Mouse (Mus musculus) stomach, embryonic 16.5 days (tissue): ENCODE measurements around the gene Olfr94. TPM values are rescaled to one million over a fixed set of nuclear protein-coding genes. Genes with fewer than 3 reads are reported as not detected.

ENCODE experiments used
- ATAC-seq: fragments of 200-750 bp; cut with Nextera tagmentation; 2 replicates; pipeline ENCODE4 v1.8.0; 2017; ENCODE audit warnings: moderate number of reproducible peaks, moderate TSS enrichment; ENCODE audit not compliant: insufficient read depth, low FRiP score
- H3K27ac ChIP-seq: fragments of 300-500 bp; sonication (generic); 2 replicates; pipeline ENCODE4 v1.5.1; 2014; ENCODE audit warnings: low read length
- H3K27me3 ChIP-seq: fragments of 300-500 bp; sonication (generic); 2 replicates; pipeline ENCODE4 v1.6.1; 2014; ENCODE audit warnings: low read length, control low read depth, mixed read lengths; ENCODE audit not compliant: control insufficient read depth, insufficient read depth
- H3K36me3 ChIP-seq: fragments of 300-500 bp; sonication (generic); 2 replicates; pipeline ENCODE4 v1.6.1; 2014; ENCODE audit warnings: low read length; ENCODE audit not compliant: control insufficient read depth, insufficient read depth
- H3K4me1 ChIP-seq: fragments of 300-500 bp; sonication (generic); 2 replicates; pipeline ENCODE4 v1.6.1; 2014; ENCODE audit warnings: low read length, control low read depth, mixed read lengths; ENCODE audit not compliant: control insufficient read depth, insufficient read depth
- H3K4me2 ChIP-seq: fragments of 300-500 bp; sonication (generic); 2 replicates; pipeline ENCODE4 v1.6.1; 2014; ENCODE audit warnings: low read depth, low read length, mixed read lengths
- H3K4me3 ChIP-seq: fragments of 300-500 bp; sonication (generic); replicated peaks from 2 replicates; pipeline ENCODE4 v1.5.1; 2014; ENCODE audit warnings: mild to moderate bottlenecking, low read length
- H3K9ac ChIP-seq: fragments of 300-500 bp; sonication (generic); 2 replicates; pipeline ENCODE4 v1.6.1; 2014; ENCODE audit warnings: low read length
- H3K9me3 ChIP-seq: fragments of 300-500 bp; sonication (generic); replicated peaks from 2 replicates; pipeline ENCODE4 v1.6.1; 2016; ENCODE audit warnings: low read length, control low read depth; ENCODE audit not compliant: control insufficient read depth
- WGBS: fragments of 180-500 bp; shearing (Covaris S2); extraction: QIAGEN DNeasy Blood & Tissue Kit; methylation state at CpG from one replicate; pipeline ENCODE4 v1.1.7; 2014; 5-methylcytosine and 5-hydroxymethylcytosine counted together
- polyA plus RNA-seq: library from polyadenylated mRNA; unstranded; fragments of >200 nt; fragmentation: Nextera tagmentation; extraction: Ambion mirVana; gene quantifications from 2 replicates; pipeline ENCODE4 v1.2.1, GENCODE M21; 2015

Gene Olfr94
- polyA plus RNA-seq, 1 experiment from 2014 or later, result not detected

- H3K9ac ChIP-seq, result no peak within 1 kb of the TSS
- ATAC-seq, result no peak
- no peak within 1 kb of the TSS for H3K4me3 ChIP-seq
- H3K36me3 ChIP-seq, result no peaks in the 10 kb centered on the region
- 0 out of 2 replicates have a peak, but pooled peaks cover 3% of the 10 kb centered on the region for H3K9me3 ChIP-seq
- no peak within 1 kb of the TSS for H3K27ac ChIP-seq
- H3K27me3 ChIP-seq, result peaks cover 12% of the 10 kb centered on the region
- WGBS, result 73% methylated on average over 3 of the region's 3 CpGs
- no peaks in the 10 kb centered on the region for H3K4me1 ChIP-seq
- H3K4me2 ChIP-seq, result no peak within 1 kb of the TSS
These were observed 12.2 kb upstream of the Olfr94 start, which contains the start of gene Olfr95 for GRCm38 (mm10) chr17:37213018-37213417. Gene Olfr95 (minus strand): TSS chr17:37213118.

- 14% methylated on average over 40 of the region's 40 CpGs for WGBS
- H3K27me3 ChIP-seq, result peaks cover 12% of the 10 kb centered on the region
- no peak for ATAC-seq
- no peak overlapping the region for H3K27ac ChIP-seq
- H3K4me1 ChIP-seq, result no peaks in the 10 kb centered on the region
- H3K4me3 ChIP-seq, result peak overlapping the region; percentile 25
- H3K9me3 ChIP-seq, result no peaks in the 10 kb centered on the region
- H3K36me3 ChIP-seq, result no peaks in the 10 kb centered on the region
- H3K4me2 ChIP-seq, result peak overlapping the region; percentile 38
- H3K9ac ChIP-seq, result no peak overlapping the region
These were observed 10.3 kb upstream of the Olfr94 start for GRCm38 (mm10) chr17:37210884-37211768.

GRCm38 (mm10) chr17:37203917-37204236 lies 3.1 kb upstream of the Olfr94 start:
- 29% methylated on average over 3 of the region's 3 CpGs for WGBS
- no peak overlapping the region for H3K9ac ChIP-seq
- no peaks in the 10 kb centered on the region for H3K4me1 ChIP-seq
- H3K4me3 ChIP-seq, result no peak overlapping the region
- H3K4me2 ChIP-seq, result no peak overlapping the region
- ATAC-seq, result no peak
- no peaks in the 10 kb centered on the region; the same call in 1 of the 2 replicates for H3K27me3 ChIP-seq
- no peak overlapping the region for H3K27ac ChIP-seq
- no peaks in the 10 kb centered on the region for H3K36me3 ChIP-seq
- H3K9me3 ChIP-seq, result no peaks in the 10 kb centered on the region

- H3K9ac ChIP-seq, result no peak overlapping the region
- peak; percentile 72; the same call in 1 of the 2 replicates for ATAC-seq
- under 1% methylated on average over 4 of the region's 4 CpGs for WGBS
- H3K4me1 ChIP-seq, result no peaks in the 10 kb centered on the region
- no peak overlapping the region for H3K27ac ChIP-seq
- H3K9me3 ChIP-seq, result no peaks in the 10 kb centered on the region
- H3K27me3 ChIP-seq, result peaks cover 3% of the 10 kb centered on the region; the same call in 1 of the 2 replicates
- no peak overlapping the region for H3K4me2 ChIP-seq
- H3K4me3 ChIP-seq, result no peak overlapping the region
- no peaks in the 10 kb centered on the region for H3K36me3 ChIP-seq
These were observed 2.6 kb upstream of the Olfr94 start for GRCm38 (mm10) chr17:37203206-37203916.

- H3K4me3 ChIP-seq, result peak overlapping the region; percentile 54
- H3K9ac ChIP-seq, result peak overlapping the region; percentile 54
- peak overlapping the region; percentile 90 for H3K4me2 ChIP-seq
- H3K4me1 ChIP-seq, result peaks cover 6% of the 10 kb centered on the region; the same call in 1 of the 2 replicates
- H3K9me3 ChIP-seq, result no peaks in the 10 kb centered on the region
- 1% methylated on average over 77 of the region's 77 CpGs for WGBS
- no peak overlapping the region for H3K27ac ChIP-seq
- H3K27me3 ChIP-seq, result peaks cover 28% of the 10 kb centered on the region
- H3K36me3 ChIP-seq, result no peaks in the 10 kb centered on the region
- peak; percentile 73 for ATAC-seq
These were observed 3.7 kb downstream of the Olfr94 start for GRCm38 (mm10) chr17:37196845-37197724.

- no peak overlapping the region for H3K9ac ChIP-seq
- H3K27me3 ChIP-seq, result peaks cover 28% of the 10 kb centered on the region
- H3K4me3 ChIP-seq, result no peak overlapping the region
- H3K4me1 ChIP-seq, result peaks cover 6% of the 10 kb centered on the region; the same call in 1 of the 2 replicates
- peak; percentile 67; the same call in 1 of the 2 replicates for ATAC-seq
- H3K36me3 ChIP-seq, result no peaks in the 10 kb centered on the region
- H3K9me3 ChIP-seq, result no peaks in the 10 kb centered on the region
- H3K27ac ChIP-seq, result no peak overlapping the region
- no peak overlapping the region for H3K4me2 ChIP-seq
- 65% methylated on average over 5 of the region's 5 CpGs for WGBS
These were observed 6.0 kb downstream of the Olfr94 start for GRCm38 (mm10) chr17:37194782-37195181.

GRCm38 (mm10) chr17:37193656-37194055 lies 7.1 kb downstream of the Olfr94 start, which contains the start of gene Ubd:
Gene Ubd (plus strand): TSS chr17:37193892.
- Histone ChIP-seq H3K27me3 (peaks cover 28% of the 10 kb centered on the region), H3K9me3 (no peaks in the 10 kb centered on the region), H3K4me2 (no peak within 1 kb of the TSS), H3K4me1 (peaks cover 6% of the 10 kb centered on the region; the same call in 1 of the 2 replicates), H3K27ac (no peak within 1 kb of the TSS), H3K9ac (no peak within 1 kb of the TSS), H3K36me3 (no peaks in the 10 kb centered on the region), H3K4me3 (no peak within 1 kb of the TSS)
- no peak for ATAC-seq
- WGBS, result 81% methylated on average over 2 of the region's 2 CpGs

- Histone ChIP-seq H3K4me3 (no peak overlapping the region), H3K9ac (no peak overlapping the region), H3K4me2 (no peak overlapping the region), H3K27me3 (peaks cover 22% of the 10 kb centered on the region), H3K9me3 (no peaks in the 10 kb centered on the region), H3K4me1 (peaks cover 6% of the 10 kb centered on the region; the same call in 1 of the 2 replicates), H3K27ac (no peak overlapping the region), H3K36me3 (no peaks in the 10 kb centered on the region)
- ATAC-seq, result no peak
These were observed 7.8 kb downstream of the Olfr94 start for GRCm38 (mm10) chr17:37193032-37193431.
